Mouse (Mus musculus): ENCODE results near the gene Nfix. TPM values are rescaled to one million over a fixed set of nuclear protein-coding genes. Genes with fewer than 3 reads are reported as not detected.

Gene Nfix
- total RNA-seq, 4 experiments from 2014 or later, result 288 to 356 (median 295) TPM

DNA sequence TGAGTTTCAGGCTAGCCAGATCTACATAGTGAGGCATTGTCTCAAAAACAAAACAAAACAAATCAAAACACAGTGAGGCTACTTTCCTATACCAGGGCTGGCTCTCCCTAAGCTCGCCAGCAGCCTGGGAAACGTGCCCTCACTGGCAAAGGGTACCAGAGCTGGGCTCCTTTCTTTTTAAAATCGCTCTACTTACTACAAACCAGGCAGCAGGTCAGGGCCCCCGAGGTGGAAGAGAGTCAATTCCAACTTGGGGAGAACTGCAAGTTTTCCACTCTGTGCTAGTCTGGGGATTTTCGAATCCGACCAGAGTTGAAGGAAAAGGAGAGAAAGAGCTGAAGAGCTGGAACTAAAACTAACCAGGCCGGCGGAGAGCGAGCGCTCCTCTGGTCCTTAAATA is 17.5 kb downstream of the Nfix start:
- DNase-seq (ENCODE audit: low spot score), result no peak

DNA sequence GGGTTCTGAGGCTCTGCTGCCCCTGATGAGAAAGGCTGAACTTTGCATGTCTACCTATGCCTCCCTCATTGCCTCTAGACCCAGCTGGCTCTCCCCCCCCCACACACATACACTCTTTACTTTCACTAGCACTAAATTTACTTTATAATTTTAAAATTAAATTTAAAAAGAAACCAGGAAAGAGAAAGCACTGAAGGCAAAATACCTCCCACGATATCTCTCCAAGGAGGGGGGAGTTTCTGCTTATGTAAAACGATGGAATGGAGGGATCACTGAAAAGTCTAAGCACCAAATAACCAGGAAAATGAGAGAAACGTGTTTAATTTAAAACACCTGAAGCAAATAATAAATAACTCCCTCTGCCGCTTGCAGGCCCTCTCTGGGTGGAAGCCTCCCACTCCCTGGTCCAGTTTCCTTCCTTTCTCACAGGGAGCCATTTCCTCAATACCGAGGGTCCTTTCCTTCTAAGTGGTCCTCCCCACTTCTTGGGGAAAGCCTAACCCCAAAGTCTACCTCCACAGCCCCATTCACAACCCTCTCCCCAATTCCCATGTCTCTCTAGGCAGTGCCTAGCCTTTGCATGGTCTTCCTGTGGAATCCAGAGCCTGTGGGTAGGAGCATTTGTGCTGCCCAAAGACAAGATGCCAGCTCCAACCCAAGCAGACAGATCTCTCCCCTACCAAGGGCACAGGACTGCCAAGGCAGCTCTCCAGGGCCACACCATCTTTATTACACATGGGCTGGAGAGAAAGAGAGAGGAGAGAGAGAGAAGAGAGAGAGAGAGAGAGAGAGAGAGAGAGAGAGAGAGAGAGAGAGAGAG is 18.2 kb downstream of the Nfix start:
- no peak for DNase-seq (ENCODE audit: low spot score)

GRCm38 (mm10) chr8:84780949-84781680 is 19.0 kb downstream of the Nfix start:
- DNase-seq (ENCODE audit: low spot score), result no peak

GRCm38 (mm10) chr8:84780225-84780555 is 20.0 kb downstream of the Nfix start:
- DNase-seq (ENCODE audit: low spot score), result no peak

DNA sequence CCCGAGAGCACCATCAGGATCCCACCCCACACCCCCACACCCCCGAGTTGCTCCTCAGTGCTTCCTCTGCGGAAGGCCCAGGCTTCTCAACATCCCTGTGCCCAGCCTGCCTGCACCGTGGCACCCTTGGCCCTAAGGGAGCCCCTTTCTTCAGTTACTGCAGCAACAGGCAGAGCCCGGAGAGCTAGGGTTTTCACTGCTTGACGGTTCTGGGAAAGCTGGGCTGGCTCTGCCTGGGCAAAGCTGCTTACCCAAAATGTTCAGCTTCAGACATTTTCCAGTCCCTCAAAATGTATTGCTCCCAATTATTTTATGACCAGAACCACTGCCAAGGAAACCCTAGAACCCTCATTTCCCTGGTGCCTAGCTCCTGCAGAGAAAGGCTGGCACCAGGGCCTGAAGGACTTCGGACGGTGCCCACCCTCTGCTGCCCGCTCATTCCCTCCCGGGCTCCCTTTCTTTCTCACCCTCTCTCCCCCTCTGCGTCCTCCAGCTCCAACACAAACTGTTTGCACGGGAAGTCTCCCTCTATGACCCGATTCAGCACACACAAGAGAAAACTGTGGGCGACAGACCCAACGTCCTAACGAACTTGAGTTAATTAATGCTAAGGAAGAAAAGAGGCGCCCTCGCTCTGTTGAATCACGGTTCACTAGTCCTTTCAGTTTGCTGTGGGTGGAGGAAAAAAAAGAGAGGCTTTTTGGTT is 20.5 kb downstream of the Nfix start:
- DNase-seq (ENCODE audit: low spot score), result no peak

- no peak for DNase-seq (ENCODE audit: low spot score)
Observed at GRCm38 (mm10) chr8:84778638-84779380, 21.3 kb downstream of the Nfix start.

GRCm38 (mm10) chr8:84777899-84778637 is 22.1 kb downstream of the Nfix start:
- DNase-seq (ENCODE audit: low spot score), result no peak

DNA sequence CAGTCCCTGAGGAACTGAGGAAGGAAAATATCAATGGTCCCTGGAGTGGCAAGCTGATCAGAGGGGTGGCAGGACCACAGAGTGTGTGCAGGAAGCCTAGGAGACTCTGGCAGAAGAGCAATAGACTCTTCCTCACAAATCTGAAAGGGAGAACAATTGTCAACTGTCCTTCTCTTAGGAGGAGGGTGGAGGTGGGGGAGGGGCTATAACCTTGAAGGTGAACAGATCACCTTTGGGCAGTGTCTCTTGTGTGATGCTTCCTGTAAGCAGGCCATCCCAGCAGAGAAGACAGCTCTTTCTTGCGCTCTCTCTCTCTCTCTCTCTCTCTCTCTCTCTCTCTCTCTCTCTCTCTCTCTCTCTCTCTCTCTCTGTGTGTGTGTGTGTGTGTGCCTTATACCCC is 23.6 kb downstream of the Nfix start:
- DNase-seq (ENCODE audit: low spot score), result no peak

DNA sequence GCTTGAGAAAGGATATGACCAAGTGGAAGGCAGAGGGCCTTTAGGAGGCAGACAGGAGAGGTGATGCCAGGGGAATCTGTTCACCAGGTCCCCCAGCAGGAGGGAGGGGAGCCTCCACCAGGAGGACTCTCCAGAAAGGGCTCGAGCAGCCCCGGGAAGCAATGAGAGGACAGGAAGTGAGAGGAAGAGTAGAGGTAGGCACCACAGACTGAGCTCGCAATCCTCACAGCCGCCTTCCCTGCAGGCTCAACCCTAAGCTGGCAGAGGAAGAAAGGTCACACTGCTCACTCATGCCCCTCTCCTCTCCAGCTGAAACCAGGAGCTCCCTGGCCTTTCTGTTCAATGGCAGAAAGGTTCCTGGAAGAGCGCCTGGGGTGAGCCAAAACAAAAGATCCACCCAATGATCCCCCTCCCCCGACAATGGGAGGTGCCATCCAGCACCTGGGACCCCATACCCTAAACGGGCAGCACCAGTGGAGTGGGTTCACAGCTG is 24.5 kb downstream of the Nfix start:
- no peak for DNase-seq (ENCODE audit: low spot score)

GRCm38 (mm10) chr8:84775105-84775591 is 25.0 kb downstream of the Nfix start:
- DNase-seq (ENCODE audit: low spot score), result no peak

DNA sequence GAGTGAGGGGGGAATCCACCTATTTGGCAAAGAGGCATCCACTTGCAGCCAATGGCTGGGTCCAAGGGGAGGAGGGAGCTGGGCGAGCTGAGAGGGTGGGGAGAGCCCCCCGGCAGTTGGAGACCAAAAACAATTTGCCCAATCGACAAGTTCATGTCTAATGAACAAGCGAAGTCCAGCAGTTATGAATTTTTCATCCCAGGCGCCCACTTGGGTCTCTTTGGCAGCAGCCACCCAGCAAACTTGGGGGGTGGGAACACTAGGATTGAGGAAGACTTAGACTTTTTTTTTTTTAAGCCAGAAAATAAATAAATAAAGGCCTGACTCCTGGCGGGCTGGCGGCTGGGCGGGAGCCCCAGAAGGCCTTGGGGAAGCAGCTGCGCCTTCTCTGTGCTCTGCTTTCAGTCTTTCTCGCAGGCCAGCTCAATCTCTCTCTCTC is 25.7 kb downstream of the Nfix start:
- DNase-seq (ENCODE audit: low spot score), result peak; percentile 58

DNA sequence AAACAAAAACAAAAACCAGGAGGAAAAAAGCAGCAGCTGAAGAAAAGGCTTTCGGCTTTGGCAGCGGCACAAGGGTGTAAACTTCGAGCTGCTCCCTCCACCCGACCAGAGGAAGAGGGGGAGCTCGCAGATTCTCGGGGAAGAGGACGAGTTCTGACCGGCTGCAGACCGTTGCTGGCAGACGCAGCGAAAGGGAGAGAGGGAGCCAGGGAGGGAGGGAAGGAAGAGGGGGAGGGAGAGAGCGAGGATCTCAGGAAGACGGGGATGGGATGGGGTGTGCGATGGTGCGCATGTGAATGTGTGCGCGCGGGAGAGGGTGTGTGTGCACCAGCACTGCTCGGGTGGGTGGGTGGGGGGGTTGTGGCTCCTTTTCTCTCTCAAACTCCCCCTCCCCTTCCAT is 26.3 kb downstream of the Nfix start:
- peak; percentile 75 for DNase-seq (ENCODE audit: low spot score)

GRCm38 (mm10) chr8:84773304-84773703 is 26.8 kb downstream of the Nfix start:
- no peak for DNase-seq (ENCODE audit: low spot score)

DNA sequence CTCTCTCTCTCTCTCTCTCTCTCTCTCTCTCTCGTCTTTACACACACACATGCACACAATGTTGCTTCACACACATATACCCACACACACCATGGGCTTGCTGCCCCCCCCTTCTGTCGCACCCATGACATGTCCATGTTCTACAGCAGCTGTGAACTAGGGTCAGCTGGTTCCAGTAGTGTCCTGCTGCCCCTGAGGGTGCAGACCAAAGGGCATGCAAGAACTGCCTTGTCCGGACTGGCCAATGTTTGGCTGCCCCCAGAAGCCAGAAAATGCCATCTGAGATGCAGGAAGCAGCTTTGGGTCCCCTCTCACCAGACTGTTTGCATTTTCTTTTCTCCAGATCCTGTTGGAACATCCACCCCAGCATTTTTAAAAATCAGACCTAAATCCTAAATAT is 27.5 kb downstream of the Nfix start:
- DNase-seq (ENCODE audit: low spot score), result no peak

DNA sequence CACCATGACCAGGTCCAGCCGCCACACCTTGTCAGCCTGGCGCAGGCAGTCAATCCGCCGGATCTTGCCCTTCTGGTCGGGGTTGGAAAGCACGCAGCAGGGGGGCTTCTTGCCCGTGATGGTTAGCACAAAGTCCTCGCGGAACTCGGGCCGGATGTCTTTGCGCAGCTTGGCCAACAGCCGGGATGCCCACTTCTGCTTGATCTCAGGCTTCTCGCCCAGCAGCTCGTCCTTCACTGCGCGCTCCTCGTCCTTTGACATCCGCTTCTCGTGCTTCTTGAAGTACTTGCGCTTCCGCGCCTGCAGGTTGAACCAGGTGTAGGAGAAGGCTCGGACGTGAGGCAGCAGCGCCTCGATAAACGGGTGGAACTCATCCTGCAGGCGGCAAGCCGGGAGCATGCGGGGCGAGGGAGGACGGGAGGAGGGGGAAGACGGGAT is 28.2 kb downstream of the Nfix start:
- no peak for DNase-seq (ENCODE audit: low spot score)

- no peak for DNase-seq (ENCODE audit: low spot score)
Observed at GRCm38 (mm10) chr8:84771000-84771687, 29.0 kb downstream of the Nfix start.

- DNase-seq (ENCODE audit: low spot score), result no peak
Observed at GRCm38 (mm10) chr8:84770100-84770953, 29.8 kb downstream of the Nfix start.

GRCm38 (mm10) chr8:84769324-84769723 is 30.8 kb downstream of the Nfix start:
- DNase-seq (ENCODE audit: low spot score), result no peak
